8 mouse cellular contexts compared by ENCODE assay signal in genomic region chr8:79030326-79031265, GRCm38 (mm10). TPM values are rescaled to one million over a fixed set of nuclear protein-coding genes. Genes with fewer than 3 reads are reported as not detected.
DNase-seq lines count a peak whose midpoint lies in the region; ATAC-seq and TF ChIP-seq lines count a peak whose summit lies in the region.

No protein-coding gene starts in this region.

- H3K27ac ChIP-seq in embryonic facial prominence, embryonic 13.5 days = peak overlapping the region; percentile 100
- H3K27ac ChIP-seq in heart, embryonic 10.5 days = peak overlapping the region; percentile 100
- H3K27ac ChIP-seq in kidney, embryonic 16.5 days (ENCODE audit: low read length) = peak overlapping the region; percentile 100
- peak overlapping the region; percentile 96 for H3K27ac ChIP-seq in liver, embryonic 11.5 days (ENCODE audit: low read depth, low read length)
- H3K27ac ChIP-seq in stomach, postnatal 0 days (replicated peaks) = peak overlapping the region; percentile 98

- no peak; the same call in 1 of the 2 replicates for ATAC-seq in embryonic facial prominence, embryonic 13.5 days (ENCODE audit: insufficient number of reproducible peaks, insufficient read depth, low FRiP score, low TSS enrichment, low read depth)
- ATAC-seq in kidney, embryonic 16.5 days (ENCODE audit: low FRiP score, low TSS enrichment) = peak; percentile 24; the same call in 1 of the 2 replicates
- ATAC-seq in liver, embryonic 11.5 days (replicated peaks; ENCODE audit: low FRiP score) = 0 out of 2 replicates have a peak, but pooled peaks have one; percentile 38
- ATAC-seq in stomach, postnatal 0 days (ENCODE audit: low FRiP score, low TSS enrichment) = peak; percentile 46

- H3K4me3 ChIP-seq in embryonic facial prominence, embryonic 13.5 days = peak overlapping the region; percentile 87
- H3K4me3 ChIP-seq in heart, embryonic 10.5 days = peak overlapping the region; percentile 99
- H3K4me3 ChIP-seq in kidney, embryonic 16.5 days (ENCODE audit: low read length) = peak overlapping the region; percentile 91
- peak overlapping the region; percentile 73 for H3K4me3 ChIP-seq in liver, embryonic 11.5 days (ENCODE audit: low read depth, low read length)
- peak overlapping the region; percentile 94 for H3K4me3 ChIP-seq in stomach, postnatal 0 days (ENCODE audit: low read depth, low read length)

- no peaks in the 10 kb centered on the region for H3K36me3 ChIP-seq in embryonic facial prominence, embryonic 13.5 days
- H3K36me3 ChIP-seq in heart, embryonic 10.5 days = no peaks in the 10 kb centered on the region
- no peaks in the 10 kb centered on the region for H3K36me3 ChIP-seq in kidney, embryonic 16.5 days (ENCODE audit: insufficient read depth, low read length)
- H3K36me3 ChIP-seq in liver, embryonic 11.5 days (ENCODE audit: control insufficient read depth, insufficient read depth, low read length) = no peaks in the 10 kb centered on the region
- no peaks in the 10 kb centered on the region for H3K36me3 ChIP-seq in stomach, postnatal 0 days (ENCODE audit: control insufficient read depth, insufficient read depth, low read length)

- H3K4me2 ChIP-seq in embryonic facial prominence, embryonic 13.5 days = peak overlapping the region; percentile 79
- H3K4me2 ChIP-seq in kidney, embryonic 16.5 days (replicated peaks; ENCODE audit: low read depth, low read length) = peak overlapping the region; percentile 82
- H3K4me2 ChIP-seq in liver, embryonic 11.5 days = peak overlapping the region; percentile 79
- H3K4me2 ChIP-seq in stomach, postnatal 0 days (replicated peaks; ENCODE audit: low read depth) = peak overlapping the region; percentile 62

- WGBS in embryonic facial prominence, embryonic 13.5 days = under 1% methylated on average over 61 of the region's 62 CpGs
- under 1% methylated on average over 58 of the region's 62 CpGs for WGBS in heart, embryonic 10.5 days
- 0% methylated on average over 49 of the region's 62 CpGs for WGBS in kidney, embryonic 16.5 days
- WGBS in liver, embryonic 11.5 days = 1% methylated on average over 54 of the region's 62 CpGs
- under 1% methylated on average over 60 of the region's 62 CpGs for WGBS in stomach, postnatal 0 days

- no peaks in the 10 kb centered on the region for H3K9me3 ChIP-seq in embryonic facial prominence, embryonic 13.5 days
- no peaks in the 10 kb centered on the region for H3K9me3 ChIP-seq in heart, embryonic 10.5 days
- H3K9me3 ChIP-seq in kidney, embryonic 16.5 days (ENCODE audit: low read length) = no peaks in the 10 kb centered on the region
- no peaks in the 10 kb centered on the region for H3K9me3 ChIP-seq in liver, embryonic 11.5 days (ENCODE audit: control insufficient read depth, low read length)
- H3K9me3 ChIP-seq in stomach, postnatal 0 days (ENCODE audit: control insufficient read depth, low read length) = no peaks in the 10 kb centered on the region

- no peaks in the 10 kb centered on the region for H3K27me3 ChIP-seq in embryonic facial prominence, embryonic 13.5 days
- H3K27me3 ChIP-seq in heart, embryonic 10.5 days (ENCODE audit: insufficient read depth, poor library complexity, severe bottlenecking) = no peaks in the 10 kb centered on the region
- no peaks in the 10 kb centered on the region for H3K27me3 ChIP-seq in kidney, embryonic 16.5 days (ENCODE audit: insufficient read depth, low read length)
- H3K27me3 ChIP-seq in liver, embryonic 11.5 days (replicated peaks; ENCODE audit: control insufficient read depth, insufficient read depth, low read length) = peaks cover 36% of the 10 kb centered on the region
- H3K27me3 ChIP-seq in stomach, postnatal 0 days (ENCODE audit: control insufficient read depth, insufficient read depth, low read length) = no peaks in the 10 kb centered on the region

- DNase-seq in B cell, adult 2 months = peak; percentile 35 to 40
- peak; percentile 82 for DNase-seq in adrenal gland, postnatal 25 days
- DNase-seq in heart, embryonic 10.5 days (ENCODE audit: low spot score) = peak; percentile 90
- DNase-seq in liver, embryonic 11.5 days (ENCODE audit: low spot score) = peak; percentile 75
- peak; percentile 18 to 30 for DNase-seq in natural killer cell, adult 2 months (ENCODE audit: low spot score in 2 of 2)
- peak; percentile 68 for DNase-seq in stomach, postnatal 0 days (ENCODE audit: low spot score)

- no peak for TF ChIP-seq EP300 in stomach, postnatal 0 days (optimal IDR thresholded peaks at IDR 0.05)

- H3K9ac ChIP-seq in embryonic facial prominence, embryonic 13.5 days = peak overlapping the region; percentile 98
- peak overlapping the region; percentile 100 for H3K9ac ChIP-seq in kidney, embryonic 16.5 days (replicated peaks; ENCODE audit: low read length)
- H3K9ac ChIP-seq in liver, embryonic 11.5 days (ENCODE audit: low read depth, low read length) = peak overlapping the region; percentile 80
- H3K9ac ChIP-seq in stomach, postnatal 0 days (ENCODE audit: low read length) = peak overlapping the region; percentile 93

- H3K4me1 ChIP-seq in embryonic facial prominence, embryonic 13.5 days = peaks cover 30% of the 10 kb centered on the region
- H3K4me1 ChIP-seq in heart, embryonic 10.5 days = peaks cover 30% of the 10 kb centered on the region
- peaks cover 32% of the 10 kb centered on the region for H3K4me1 ChIP-seq in kidney, embryonic 16.5 days (ENCODE audit: insufficient read depth, low read length)
- H3K4me1 ChIP-seq in liver, embryonic 11.5 days (replicated peaks; ENCODE audit: control insufficient read depth, insufficient read depth, low read length) = peaks cover 5% of the 10 kb centered on the region
- H3K4me1 ChIP-seq in stomach, postnatal 0 days (replicated peaks; ENCODE audit: control insufficient read depth, insufficient read depth) = no peaks in the 10 kb centered on the region

- peak; percentile 37 for TF ChIP-seq CTCF in stomach, postnatal 0 days (IDR thresholded peaks at IDR 0.05; ENCODE audit: low read depth)

RNA-seq across cellular contexts. Expression of gene Zfp827, which starts 2.4 kb away (rescaled TPM):
- total RNA-seq in adrenal gland, postnatal 25 days (2021) = 15.1 and 15.4 TPM in 2 replicates
- 12.0 and 13.7 TPM in 2 replicates for polyA plus RNA-seq in embryonic facial prominence, embryonic 13.5 days (2015; fragmentation: Nextera tagmentation; extraction: Ambion mirVana)
- polyA plus RNA-seq in heart, embryonic 10.5 days (2016; fragmentation: Nextera tagmentation; extraction: Ambion mirVana) = 5.8 and 7.4 TPM in 2 replicates
- 6.9 and 7.3 TPM in 2 replicates for polyA plus RNA-seq in kidney, embryonic 16.5 days (2015; fragmentation: Nextera tagmentation; extraction: Ambion mirVana)
- 3.5 and 3.8 TPM in 2 replicates for polyA plus RNA-seq in liver, embryonic 11.5 days (2014; fragmentation: Nextera tagmentation; extraction: Ambion mirVana)
- polyA plus RNA-seq in stomach, postnatal 0 days (2015; fragmentation: Nextera tagmentation; extraction: Ambion mirVana) = 2.9 and 3.2 TPM in 2 replicates

Comparison
In these comparisons a context has a peak if more than half of its experiments do, and no peak if none do; other contexts are left out.
1. DNase-seq: peak in every context shown above with its lines; median percentile 90 in heart, embryonic 10.5 days; 82 in adrenal gland, postnatal 25 days; 75 in liver, embryonic 11.5 days; 68 in stomach, postnatal 0 days; 38 in B cell, adult 2 months; 24 in natural killer cell, adult 2 months.